Comparison of ENCODE assay signal across 10 mouse cellular contexts in genomic region chr6:121611796-121612195, GRCm38 (mm10). TPM values are rescaled to one million over a fixed set of nuclear protein-coding genes. Genes with fewer than 3 reads are reported as not detected.
A peak's percentile ranks its signal among the peaks of the same experiment; 100 is the strongest.
DNase-seq lines count a peak whose midpoint lies in the region; ATAC-seq and TF ChIP-seq lines count a peak whose summit lies in the region.
"Had no signal": no experiment of that assay in that cellular context is flagged by ENCODE, and none has a peak within 500 bp of the region (broad histone marks: within the 10 kb centered on the region; RNA-seq: fewer than 3 reads in every experiment).

No protein-coding gene starts in this region.

- peak; percentile 58; the same call in 1 of the 2 replicates for ATAC-seq in lung, embryonic 14.5 days (ENCODE audit: insufficient read depth)

- H3K27me3 ChIP-seq in lung, embryonic 14.5 days (ENCODE audit: insufficient read depth, low read length) = no peaks in the 10 kb centered on the region
- H3K27me3 ChIP-seq: limb, embryonic 13.5 days had no signal

- peak; percentile 60 for TF ChIP-seq CTCF in lung, embryonic 14.5 days (IDR thresholded peaks at IDR 0.05; ENCODE audit: low read depth)
- TF ChIP-seq CTCF in lung, adult 2 months (IDR thresholded peaks at IDR 0.05; ENCODE audit: insufficient read depth, low read length) = no peak

- no peak overlapping the region for H3K4me3 ChIP-seq in lung, embryonic 14.5 days (ENCODE audit: low read depth, low read length)
- H3K4me3 ChIP-seq in lung, adult 2 months (replicated peaks; ENCODE audit: extremely low read depth, low read depth, low read length) = no peak overlapping the region
- H3K4me3 ChIP-seq: limb, embryonic 13.5 days had no signal

- no peak overlapping the region for H3K9ac ChIP-seq in lung, embryonic 14.5 days
- H3K9ac ChIP-seq: limb, embryonic 13.5 days had no signal

- DNase-seq in heart, adult 18-20 months = peak; percentile 10 to 44
- no peak for DNase-seq in heart, adult 11 months
- DNase-seq in lung, embryonic 14.5 days = peak; percentile 77
- DNase-seq in lung, adult 2 months = no peak
- DNase-seq in R1 (ENCODE audit: low read depth, low spot score) = peak; percentile 57
- DNase-seq in kidney, postnatal 14 days = peak; percentile 20
- DNase-seq in ovary, postnatal 36 days (ENCODE audit: low spot score) = no peak
- no peak for DNase-seq in thymus, postnatal 25 days

- no peaks in the 10 kb centered on the region for H3K4me1 ChIP-seq in lung, embryonic 14.5 days (ENCODE audit: insufficient read depth)
- no peaks in the 10 kb centered on the region for H3K4me1 ChIP-seq in lung, adult 2 months (ENCODE audit: control insufficient read depth, insufficient read depth, low read length)

- no peaks in the 10 kb centered on the region for H3K36me3 ChIP-seq in lung, embryonic 14.5 days (ENCODE audit: insufficient read depth)
- H3K36me3 ChIP-seq: limb, embryonic 13.5 days had no signal

- TF ChIP-seq POLR2A in lung, adult 2 months (IDR thresholded peaks at IDR 0.05; ENCODE audit: borderline replicate concordance, extremely low read depth, low read depth, low read length) = no peak

- H3K9me3 ChIP-seq in lung, embryonic 14.5 days (ENCODE audit: low read depth, low read length) = no peaks in the 10 kb centered on the region
- H3K9me3 ChIP-seq: limb, embryonic 13.5 days had no signal

- H3K27ac ChIP-seq in lung, embryonic 14.5 days (ENCODE audit: low read depth) = no peak overlapping the region
- H3K27ac ChIP-seq: limb, embryonic 13.5 days had no signal

- H3K4me2 ChIP-seq in lung, embryonic 14.5 days = no peak overlapping the region
- H3K4me2 ChIP-seq: limb, embryonic 13.5 days had no signal

- WGBS in lung, embryonic 14.5 days = 31% methylated on average over 3 of the region's 3 CpGs
- 33% methylated on average over 3 of the region's 3 CpGs for WGBS in lung, adult 2 months

RNA-seq across cellular contexts. Expression of gene A2m, which starts 23.4 kb away (rescaled TPM):
- under 1 TPM; 0.62 to 0.98 TPM for total RNA-seq in heart, adult 18-20 months (2021)
- 6.7 and 8.3 TPM in 2 replicates for polyA plus RNA-seq in lung, embryonic 14.5 days (2014; fragmentation: Nextera tagmentation; extraction: Ambion mirVana)
- polyA plus RNA-seq in lung, adult 2 months (2012; rRNA removed) = 0.08 and 0.15 TPM in 2 replicates
- polyA plus RNA-seq: gonadal fat pad, adult 2 months had no signal

Comparison
In these comparisons a context has a peak if more than half of its experiments do, and no peak if none do; other contexts are left out.
1. DNase-seq: peak in heart, adult 18-20 months (2 of 2), lung, embryonic 14.5 days (single experiment), R1 (single experiment) and kidney, postnatal 14 days (single experiment); none in heart, adult 11 months (single experiment), lung, adult 2 months (single experiment), ovary, postnatal 36 days (single experiment) and thymus, postnatal 25 days (single experiment).